Mouse (Mus musculus) testis, adult 2 months (tissue): Measurements from ENCODE around the gene Myo3a.
"Not testable (repeated sequence)": the region's sequence is repeated elsewhere in the genome, so short reads cannot be mapped to it uniquely, and the experiment has no call there.

ENCODE experiments used
- CTCF ChIP-seq: fragments of 200-500 bp; IDR thresholded peaks from 2 replicates; pipeline ENCODE4 v1.5.1; 2012; ENCODE audit warnings: low read depth, mild to moderate bottlenecking, inconsistent platforms, low read length, moderate library complexity; ENCODE audit not compliant: control insufficient read depth, insufficient read depth, insufficient replicate concordance
- POLR2A ChIP-seq: fragments of 200-500 bp; IDR thresholded peaks from 2 replicates; pipeline ENCODE4 v1.6.1; 2012; ENCODE audit warnings: low read depth, mild to moderate bottlenecking, inconsistent platforms, low read length, moderate library complexity; ENCODE audit not compliant: control insufficient read depth

DNA sequence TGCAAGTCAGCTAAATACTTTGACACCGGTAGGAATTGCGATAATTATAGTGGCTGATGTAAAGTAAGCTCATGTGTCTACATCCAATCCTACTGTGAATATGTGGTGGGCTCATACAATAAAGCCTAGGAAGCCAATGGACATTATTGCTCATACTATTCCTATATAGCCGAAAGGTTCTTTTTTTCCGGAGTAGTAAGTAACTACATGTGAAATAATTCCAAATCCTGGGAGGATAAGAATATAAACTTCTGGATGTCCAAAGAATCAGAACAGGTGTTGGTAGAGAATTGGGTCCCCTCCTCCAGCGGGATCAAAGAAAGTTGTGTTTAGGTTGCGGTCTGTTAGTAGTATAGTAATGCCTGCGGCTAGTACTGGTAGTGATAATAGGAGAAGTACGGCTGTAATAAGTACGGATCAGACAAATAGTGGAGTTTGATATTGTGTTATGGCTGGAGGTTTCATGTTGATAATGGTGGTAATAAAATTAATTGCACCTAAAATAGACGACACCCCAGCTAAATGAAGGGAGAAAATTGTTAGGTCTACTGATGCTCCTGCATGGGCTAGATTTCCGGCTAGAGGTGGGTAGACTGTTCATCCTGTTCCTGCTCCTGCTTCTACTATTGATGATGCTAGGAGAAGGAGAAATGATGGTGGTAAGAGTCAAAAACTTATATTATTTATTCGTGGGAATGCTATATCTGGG lies 361.5 kb downstream of the Myo3a start:
- not testable (repeated sequence) for TF ChIP-seq CTCF, POLR2A
